Mouse (Mus musculus) kidney, postnatal 0 days (tissue): ENCODE measurements around the gene Tppp. TPM values are rescaled to one million over a fixed set of nuclear protein-coding genes. Genes with fewer than 3 reads are reported as not detected.

Source experiments
- ATAC-seq: fragments of 200-750 bp; cut with Nextera tagmentation; replicated peaks from 2 replicates; pipeline ENCODE4 v1.8.0; 2017; ENCODE audit warnings: low read depth, moderate number of reproducible peaks, moderate TSS enrichment, moderate library complexity; ENCODE audit not compliant: low FRiP score
- DNase-seq: peaks from one replicate; pipeline ENCODE4 v3.0.0-alpha.2; 2016; ENCODE audit warnings: low spot score
- H3K27ac ChIP-seq: fragments of 300-500 bp; sonication (generic); 2 replicates; pipeline ENCODE4 v1.5.1; 2014; ENCODE audit warnings: mild to moderate bottlenecking
- H3K27me3 ChIP-seq: fragments of 300-500 bp; sonication (generic); 2 replicates; pipeline ENCODE4 v1.6.1; 2014; ENCODE audit warnings: low read length, mixed read lengths; ENCODE audit not compliant: insufficient read depth
- H3K36me3 ChIP-seq: fragments of 300-500 bp; sonication (generic); 2 replicates; pipeline ENCODE4 v1.6.1; 2014; ENCODE audit warnings: low read length, mixed read lengths; ENCODE audit not compliant: insufficient read depth
- H3K4me1 ChIP-seq: fragments of 300-500 bp; sonication (generic); replicated peaks from 2 replicates; pipeline ENCODE4 v1.6.1; 2014; ENCODE audit warnings: antibody characterized with exemption, low read length, mixed read lengths; ENCODE audit not compliant: insufficient read depth
- H3K4me2 ChIP-seq: fragments of 300-500 bp; sonication (generic); 2 replicates; pipeline ENCODE4 v1.6.1; 2014; ENCODE audit warnings: mild to moderate bottlenecking, low read length, moderate library complexity, mixed read lengths
- H3K4me3 ChIP-seq: fragments of 300-500 bp; sonication (generic); replicated peaks from 2 replicates; pipeline ENCODE4 v1.5.1; 2014; ENCODE audit warnings: low read depth, low read length
- H3K9ac ChIP-seq: fragments of 300-500 bp; sonication (generic); 2 replicates; pipeline ENCODE4 v1.6.1; 2014; ENCODE audit warnings: low read depth, low read length
- H3K9me3 ChIP-seq: fragments of 300-500 bp; sonication (generic); replicated peaks from 2 replicates; pipeline ENCODE4 v1.6.1; 2016; ENCODE audit warnings: low read length, inconsistent platforms, mixed read lengths
- CTCF ChIP-seq: IDR thresholded peaks from 2 replicates; pipeline ENCODE4 v1.5.1; 2016; ENCODE audit warnings: antibody characterized with exemption, low read depth, mild to moderate bottlenecking, moderate library complexity
- WGBS: fragments of 180-500 bp; shearing (Covaris S2); extraction: QIAGEN DNeasy Blood & Tissue Kit; methylation state at CpG from one replicate; pipeline ENCODE4 v1.1.7; 2014; 5-methylcytosine and 5-hydroxymethylcytosine counted together
- polyA plus RNA-seq: library from polyadenylated mRNA; unstranded; fragments of >200 nt; fragmentation: Nextera tagmentation; extraction: Ambion mirVana; gene quantifications from 2 replicates; pipeline ENCODE4 v1.2.1, GENCODE M21; 2015

The Tppp gene
- polyA plus RNA-seq, 1 experiment from 2014 or later, result 0.42 TPM

- 87% methylated on average over 7 of the region's 7 CpGs for WGBS
- Histone ChIP-seq H3K4me2 (no peak overlapping the region), H3K9ac (no peak overlapping the region), H3K9me3 (no peaks in the 10 kb centered on the region), H3K4me1 (no peaks in the 10 kb centered on the region), H3K27me3 (no peaks in the 10 kb centered on the region), H3K4me3 (no peak overlapping the region), H3K36me3 (no peaks in the 10 kb centered on the region), H3K27ac (no peak overlapping the region)
- ATAC-seq (no peak), DNase-seq (no peak)
- no peak for TF ChIP-seq CTCF
These were observed 64.2 kb downstream of the Tppp start for GRCm38 (mm10) chr13:74073369-74073768.

Other genes with a start within 250 kb of the Tppp start
- 8.9 and 10.1 TPM in 2 replicates for gene Nkd2, start 161.8 kb upstream of the Tppp start, polyA plus RNA-seq
- gene Trip13, start 71.6 kb upstream of the Tppp start, polyA plus RNA-seq, result 19.1 and 21.9 TPM in 2 replicates
- 35.5 and 39.0 TPM in 2 replicates for gene Brd9, start 71.6 kb upstream of the Tppp start, polyA plus RNA-seq
- not detected in 2 replicates for gene Zdhhc11, start 45.6 kb upstream of the Tppp start, polyA plus RNA-seq
- 8.7 and 9.7 TPM in 2 replicates for gene Cep72, start 52.9 kb downstream of the Tppp start, polyA plus RNA-seq
- gene Slc9a3, start 112.0 kb downstream of the Tppp start, polyA plus RNA-seq, result 10.3 and 10.8 TPM in 2 replicates
- 59.2 and 61.2 TPM in 2 replicates for gene Exoc3, start 199.3 kb downstream of the Tppp start, polyA plus RNA-seq